Mouse (Mus musculus): ENCODE measurements around the gene Flt3l.
A peak's percentile ranks its signal among the peaks of the same experiment; 100 is the strongest.
"Not testable (repeated sequence)": the region's sequence is repeated elsewhere in the genome, so short reads cannot be mapped to it uniquely, and the experiment has no call there.

Gene Flt3l

GRCm38 (mm10) chr7:45135993-45136567, at the start of gene Flt3l, which contains the start of gene Gm45713:
Gene Flt3l, minus strand, starts transcription at chr7:45136432.
Gene Gm45713, minus strand, starts transcription at chr7:45136231.
- peak; percentile 89 for DNase-seq

DNA sequence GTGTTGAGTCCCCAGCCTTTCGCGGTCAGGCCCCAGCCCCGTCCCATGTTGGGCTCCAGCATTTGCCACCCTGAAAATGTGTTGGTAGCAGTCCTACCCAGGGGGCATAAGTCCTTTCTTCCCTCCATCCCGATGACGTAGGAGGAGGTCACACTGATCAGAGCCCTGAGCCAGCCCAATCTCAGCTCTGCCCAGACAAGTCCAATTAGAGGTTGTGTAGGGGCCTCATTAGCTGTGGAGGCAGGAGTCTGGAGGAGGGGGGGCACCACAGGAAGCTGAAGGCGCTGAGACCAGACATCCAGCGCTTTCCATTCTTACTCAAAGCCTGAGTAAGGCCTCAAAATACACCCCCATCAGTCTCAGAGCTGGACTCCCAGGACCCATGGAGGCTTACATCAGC, 49.7 kb upstream of the Flt3l start:
- no peak for DNase-seq

DNA sequence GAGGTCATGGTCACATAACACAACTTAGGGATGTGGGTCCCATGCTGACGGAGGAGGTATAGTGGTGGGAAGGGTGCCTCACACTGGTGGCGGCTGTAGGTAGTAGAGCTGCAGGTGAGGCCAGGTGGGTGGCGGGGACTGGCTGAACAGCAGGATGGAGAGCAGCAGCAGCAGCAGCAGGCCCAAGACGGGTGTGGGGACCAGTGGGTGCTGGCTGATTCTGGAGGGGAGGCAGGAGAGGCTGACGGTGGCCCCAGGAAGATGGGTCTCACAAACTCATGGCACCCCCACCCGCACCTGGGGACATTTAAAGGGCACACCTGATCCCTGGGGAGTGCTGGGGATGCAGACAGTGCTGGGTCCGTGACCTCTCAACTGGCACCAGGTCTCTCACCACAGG, 47.4 kb upstream of the Flt3l start:
- DNase-seq: no peak

DNA sequence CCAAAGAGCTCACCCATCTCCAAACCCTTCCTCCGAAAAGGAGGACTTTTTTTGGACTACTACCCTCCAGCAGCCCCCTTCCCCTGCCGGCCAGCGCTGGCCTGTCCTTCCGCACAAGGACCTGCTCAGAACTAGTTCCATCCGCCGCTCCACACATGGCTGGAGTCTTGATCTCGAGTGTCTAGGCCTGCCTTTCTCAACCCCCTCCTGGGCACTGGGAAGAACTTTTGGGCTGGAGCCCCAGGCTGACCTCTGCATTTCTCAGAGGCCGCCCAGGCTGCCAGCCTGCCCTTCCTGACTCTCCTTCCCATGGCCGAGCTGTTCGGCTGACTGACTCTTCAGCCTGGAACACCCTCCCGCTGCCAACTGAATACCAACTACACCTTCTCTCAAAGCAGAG, 46.4 kb upstream of the Flt3l start:
- DNase-seq: no peak

DNA sequence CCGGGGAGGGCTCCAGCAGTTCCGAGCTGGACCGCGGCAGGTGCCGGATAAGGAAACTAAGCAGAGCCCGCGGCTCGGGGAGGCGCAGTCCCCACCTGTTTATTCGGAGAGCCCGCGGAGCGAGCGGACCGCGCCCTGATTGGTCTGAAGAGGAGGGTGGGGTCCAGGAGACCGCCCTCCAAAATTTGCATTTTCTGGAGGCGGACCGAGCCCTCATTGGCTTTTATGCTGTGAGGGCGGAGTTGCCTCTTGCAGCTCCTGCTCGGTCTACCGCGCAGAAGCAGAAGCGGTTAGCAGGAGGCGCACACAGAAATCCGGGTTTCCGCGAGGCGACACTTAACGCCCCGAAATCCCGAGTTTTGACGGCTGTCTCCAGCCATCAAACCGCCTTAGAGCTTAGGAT, 46.0 kb upstream of the Flt3l start:
- peak; percentile 90 for DNase-seq

DNA sequence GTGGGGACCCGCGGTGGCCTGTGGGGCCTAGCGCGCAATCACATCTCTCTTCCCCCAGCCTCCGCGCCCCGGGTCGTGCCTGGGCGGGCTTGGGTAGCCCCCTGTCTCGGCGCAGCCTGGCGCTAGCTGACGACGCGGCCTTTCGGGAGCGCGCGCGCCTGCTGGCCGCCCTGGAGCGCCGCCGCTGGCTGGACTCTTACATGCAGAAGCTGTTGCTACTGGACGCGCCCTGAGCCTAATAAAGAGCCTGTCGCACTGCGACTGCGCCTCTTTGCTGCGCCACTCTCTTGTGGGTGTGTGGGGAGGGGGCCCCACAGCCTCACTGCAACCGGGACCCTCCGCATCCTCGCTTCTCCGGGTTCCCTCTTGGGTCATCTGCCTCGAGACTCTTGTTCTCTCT, 45.3 kb upstream of the Flt3l start:
- peak; percentile 36 for DNase-seq

DNA sequence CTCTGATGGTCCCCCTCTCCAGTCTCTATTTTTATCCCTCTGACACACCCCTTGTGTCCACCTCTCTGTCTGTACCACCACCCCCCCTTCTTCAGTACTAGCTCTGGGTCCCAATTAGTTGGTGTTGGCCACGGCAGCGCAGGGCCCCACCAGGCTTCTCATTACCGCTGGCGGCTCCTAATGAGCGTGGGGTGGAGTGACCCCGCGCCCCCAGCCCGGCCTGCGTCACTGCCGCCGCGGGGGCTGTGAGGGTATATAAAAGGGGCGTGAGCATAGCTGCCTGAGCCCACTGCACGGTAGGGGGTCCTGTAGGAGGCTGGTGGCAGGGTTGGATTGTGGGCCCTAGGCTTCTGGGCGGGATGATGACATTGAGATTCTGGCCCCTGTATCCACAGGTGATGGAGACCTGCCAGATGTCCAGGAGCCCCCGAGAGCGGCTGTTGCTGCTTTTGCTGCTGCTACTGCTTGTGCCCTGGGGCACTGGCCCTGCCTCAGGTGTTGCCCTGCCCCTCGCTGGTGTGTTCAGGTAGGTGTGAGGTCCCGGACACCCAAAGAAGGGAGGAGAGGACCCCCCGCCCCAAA, 44.8 kb upstream of the Flt3l start, which contains the start of gene Pth2:
TSS of gene Pth2 (plus strand) at position 100 of the 582 bp plus-strand sequence.
- DNase-seq: no peak

DNA sequence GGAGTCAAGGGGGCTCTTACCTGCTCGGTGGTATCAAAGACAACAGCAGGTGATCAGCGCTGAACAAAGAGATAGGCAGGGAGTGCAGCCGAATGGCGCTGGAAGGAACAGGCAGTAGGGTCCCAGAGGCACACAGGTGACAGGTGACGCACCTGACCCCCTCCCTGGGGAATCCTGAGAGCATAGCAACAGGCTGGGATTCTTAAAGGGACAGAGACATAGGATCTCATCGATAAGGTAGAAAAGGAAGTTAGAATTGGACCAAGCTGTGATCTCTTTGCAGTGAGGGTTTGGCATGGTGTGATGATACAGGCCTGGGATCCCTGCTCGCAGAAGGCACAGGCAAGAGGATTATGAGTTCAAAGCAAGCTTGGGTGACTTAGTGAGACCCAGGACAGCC, 43.2 kb upstream of the Flt3l start, which contains the start of gene Gfy:
TSS of gene Gfy (minus strand) at position 101 of the 400 bp plus-strand sequence.
- DNase-seq: no peak

GRCm38 (mm10) chr7:45178550-45178949, 42.3 kb upstream of the Flt3l start:
- peak; percentile 38 for DNase-seq

DNA sequence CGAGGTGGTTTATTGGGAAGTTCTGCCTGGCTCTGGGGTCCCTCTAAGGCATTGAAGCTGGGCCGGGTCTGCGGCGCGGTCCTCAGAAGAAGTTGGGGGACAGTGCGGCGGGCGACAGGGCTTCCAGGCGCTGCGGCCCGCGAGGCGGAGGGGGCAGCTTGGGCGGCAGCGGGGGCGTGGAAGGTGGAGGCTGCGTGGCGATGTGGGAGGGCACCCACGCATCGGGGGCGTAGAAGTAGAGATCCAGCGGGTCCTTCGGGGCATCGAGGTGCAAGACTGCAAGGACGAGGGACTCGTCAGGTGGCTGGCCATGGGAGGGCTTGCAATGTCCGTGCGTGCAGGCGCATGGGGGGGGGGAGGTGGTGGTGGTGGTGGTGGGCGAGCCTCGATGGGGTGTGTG, 40.1 kb upstream of the Flt3l start:
- DNase-seq: no peak

GRCm38 (mm10) chr7:45175929-45176328, 39.7 kb upstream of the Flt3l start:
- DNase-seq: no peak

GRCm38 (mm10) chr7:45175398-45175797, 39.2 kb upstream of the Flt3l start:
- DNase-seq: no peak

- DNase-seq: no peak
Observed at GRCm38 (mm10) chr7:45174567-45175280, 38.5 kb upstream of the Flt3l start.

GRCm38 (mm10) chr7:45173772-45174171, 37.5 kb upstream of the Flt3l start:
- not testable (repeated sequence) for DNase-seq

GRCm38 (mm10) chr7:45172974-45173373, 36.7 kb upstream of the Flt3l start:
- peak; percentile 34 for DNase-seq

DNA sequence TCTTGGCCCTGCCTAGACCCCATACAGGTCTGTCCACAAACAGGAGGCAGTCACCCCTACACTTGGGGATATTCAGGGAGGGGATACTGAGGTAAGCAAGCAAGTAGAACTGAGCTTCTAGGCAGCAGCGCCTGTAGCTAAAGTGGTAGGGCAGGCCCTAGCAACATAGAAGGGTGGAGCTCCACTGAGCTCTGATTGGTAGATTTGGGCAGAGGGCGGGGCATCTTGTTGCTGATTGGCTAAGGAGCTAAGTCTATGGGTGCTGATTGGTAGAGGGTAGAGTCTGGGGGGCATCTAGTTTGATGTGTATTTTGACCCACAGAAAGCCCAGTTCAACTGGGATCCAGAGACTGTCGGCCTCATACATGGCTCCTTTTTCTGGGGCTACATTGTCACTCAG, 33.3 kb upstream of the Flt3l start:
- DNase-seq: no peak

DNA sequence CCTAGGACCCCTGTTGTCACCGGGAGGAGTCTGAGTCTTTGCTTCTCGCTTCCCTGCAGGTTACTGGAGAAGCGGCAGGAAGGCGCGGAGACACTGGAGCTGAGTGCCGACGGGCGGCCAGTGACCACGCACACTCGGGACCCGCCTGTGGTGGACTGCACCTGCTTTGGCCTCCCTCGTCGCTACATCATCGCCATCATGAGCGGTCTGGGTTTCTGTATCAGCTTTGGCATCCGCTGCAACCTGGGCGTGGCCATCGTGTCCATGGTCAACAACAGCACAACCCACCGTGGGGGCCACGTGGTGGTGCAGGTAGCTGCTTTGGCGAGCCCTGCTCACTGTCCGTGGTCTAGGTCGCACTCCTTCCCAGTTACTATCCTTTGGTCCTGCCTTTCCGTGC, 32.4 kb upstream of the Flt3l start:
- no peak for DNase-seq

DNA sequence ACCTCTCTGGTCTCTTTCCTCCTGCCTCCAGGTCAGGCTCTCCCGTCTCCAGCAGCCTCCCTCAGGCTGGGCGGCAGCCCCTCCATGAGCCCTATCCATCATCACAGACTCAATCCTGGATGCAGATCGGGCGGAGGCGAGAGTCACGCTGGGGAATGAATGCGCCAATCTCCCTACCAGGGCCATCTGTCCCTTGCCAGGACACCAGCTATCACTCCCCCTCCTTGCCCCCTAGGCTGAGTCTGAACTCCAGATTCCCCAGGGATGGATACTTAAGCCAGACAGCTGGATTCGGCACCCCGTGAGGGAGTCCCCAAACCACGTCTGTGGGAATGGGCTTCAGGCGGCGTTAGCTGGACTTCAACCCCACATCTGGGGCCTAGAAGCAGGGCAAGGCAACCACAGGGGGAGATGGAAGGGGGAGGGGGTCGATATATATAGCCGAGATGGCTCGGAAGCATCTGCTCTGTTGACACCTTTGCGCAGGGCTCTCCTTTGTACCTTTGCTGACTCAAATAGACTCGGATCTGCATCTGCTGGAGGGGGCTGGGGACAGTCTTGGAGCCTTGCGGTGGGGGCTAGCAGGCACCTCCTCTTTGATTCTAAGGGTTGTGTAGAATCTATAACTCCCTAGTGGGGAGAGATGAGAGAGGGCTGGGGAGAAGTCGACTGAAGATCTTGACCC, 31.7 kb upstream of the Flt3l start:
- DNase-seq: no peak

DNA sequence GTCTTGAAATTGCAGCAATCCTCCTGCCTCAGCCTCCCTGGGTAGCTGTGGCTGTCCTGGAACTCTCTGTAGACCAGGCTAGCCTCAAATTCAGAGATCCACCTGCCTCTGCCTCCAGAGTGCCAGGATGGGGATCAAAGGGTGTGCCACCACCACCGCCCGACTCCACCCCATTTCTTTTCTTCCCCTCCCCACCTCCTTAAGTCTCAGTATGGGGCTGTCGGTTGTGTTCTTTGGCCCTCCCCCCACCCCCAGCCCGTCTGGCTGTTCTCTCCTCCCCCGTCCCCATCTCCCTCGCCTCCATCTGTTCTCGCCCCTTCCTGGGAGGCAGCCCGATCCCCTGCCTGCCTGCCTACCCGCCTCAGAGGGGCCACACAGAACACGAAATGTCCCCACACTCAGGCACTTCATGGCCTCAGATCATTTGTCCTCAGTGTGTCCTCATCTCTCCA, 30.7 kb upstream of the Flt3l start:
- no peak for DNase-seq

GRCm38 (mm10) chr7:45165701-45166100, 29.5 kb upstream of the Flt3l start:
- DNase-seq: no peak

DNA sequence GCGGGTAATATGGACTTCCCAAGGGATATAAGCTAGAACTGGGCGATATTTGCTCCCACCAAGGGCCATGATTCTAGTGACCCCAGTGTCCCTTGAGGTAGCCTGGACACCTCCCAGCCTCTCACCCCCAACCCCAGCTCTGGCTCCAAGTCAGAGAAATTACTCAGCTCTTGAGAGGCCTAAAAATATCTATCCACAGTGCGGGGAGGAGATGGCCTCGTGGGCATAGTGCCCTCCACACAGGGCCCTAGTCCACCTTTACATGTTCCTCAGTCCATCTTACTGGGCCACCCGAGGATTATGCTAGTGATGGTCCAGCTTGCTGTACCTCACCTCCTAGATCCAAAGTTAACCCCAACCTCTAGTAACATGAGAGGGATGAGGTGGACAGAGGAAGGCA, 28.6 kb upstream of the Flt3l start:
- DNase-seq: no peak

DNA sequence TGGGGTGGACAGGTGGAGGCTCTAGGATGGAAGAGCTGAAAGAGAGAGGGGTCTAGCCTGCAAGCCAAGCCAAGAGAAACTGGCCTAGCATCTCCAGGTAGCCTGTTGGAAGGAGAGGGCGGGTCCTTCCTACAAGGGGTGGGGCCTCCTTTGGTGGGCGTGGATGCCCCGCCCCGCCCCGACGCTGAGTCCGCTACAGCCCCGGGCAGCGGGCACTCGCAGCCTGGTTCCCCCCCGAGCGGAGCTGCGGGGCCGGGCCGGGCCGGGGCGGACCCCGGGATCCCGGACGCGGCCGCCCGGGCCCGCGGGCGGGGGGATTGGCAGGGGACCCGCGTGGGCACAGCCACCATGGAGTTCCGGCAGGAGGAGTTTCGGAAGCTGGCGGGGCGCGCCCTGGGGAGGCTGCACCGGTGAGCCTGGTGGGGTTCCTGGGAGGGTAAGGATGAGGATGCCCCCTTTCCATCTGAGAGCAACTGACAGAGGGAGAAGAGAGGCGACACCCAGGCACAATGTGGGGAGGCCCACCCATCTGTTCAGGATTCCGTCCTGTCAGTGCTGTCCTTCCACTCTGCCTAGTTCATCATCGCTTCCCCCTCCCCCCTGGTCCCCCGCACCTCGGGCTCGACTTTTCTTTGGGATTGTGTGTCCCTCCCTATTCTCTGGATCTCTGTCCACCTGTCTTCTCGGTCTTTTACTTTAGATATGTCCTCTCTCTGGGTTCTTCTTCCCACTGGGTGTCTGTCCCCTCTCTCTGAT, 27.7 kb upstream of the Flt3l start, which contains the start of gene Slc17a7:
TSS of gene Slc17a7 (plus strand) at position 215 of the 756 bp plus-strand sequence.
- peak; percentile 62 for DNase-seq
